Mouse (Mus musculus) right cerebral cortex, postnatal 14 days (tissue): Measurements from ENCODE around the gene Srbd1.

Experiments
- DNase-seq: peaks from one replicate; pipeline ENCODE4 v3.0.0; 2022

Srbd1 gene

GRCm38 (mm10) chr17:86032113-86032714 is 112.8 kb downstream of the Srbd1 start:
- DNase-seq, result no peak

- no peak for DNase-seq
Observed at GRCm38 (mm10) chr17:86030016-86030415, 115.0 kb downstream of the Srbd1 start.

- DNase-seq, result no peak
Observed at GRCm38 (mm10) chr17:86029175-86029574, 115.8 kb downstream of the Srbd1 start.

GRCm38 (mm10) chr17:86027577-86028199 is 117.3 kb downstream of the Srbd1 start:
- DNase-seq, result no peak

- DNase-seq, result no peak
Observed at GRCm38 (mm10) chr17:86024589-86024988, 120.4 kb downstream of the Srbd1 start.

GRCm38 (mm10) chr17:86022366-86022765 is 122.6 kb downstream of the Srbd1 start:
- no peak for DNase-seq

GRCm38 (mm10) chr17:86021815-86022214 is 123.2 kb downstream of the Srbd1 start:
- no peak for DNase-seq

GRCm38 (mm10) chr17:86021231-86021630 is 123.7 kb downstream of the Srbd1 start:
- DNase-seq, result no peak

GRCm38 (mm10) chr17:86019793-86020192 is 125.2 kb downstream of the Srbd1 start:
- DNase-seq, result no peak

- no peak for DNase-seq
Observed at GRCm38 (mm10) chr17:86014246-86014645, 130.7 kb downstream of the Srbd1 start.

GRCm38 (mm10) chr17:86012576-86012975 is 132.4 kb downstream of the Srbd1 start:
- DNase-seq, result no peak

GRCm38 (mm10) chr17:86011849-86012248 is 133.1 kb downstream of the Srbd1 start:
- no peak for DNase-seq

GRCm38 (mm10) chr17:86008401-86008800 is 136.6 kb downstream of the Srbd1 start:
- no peak for DNase-seq

GRCm38 (mm10) chr17:86002113-86002512 is 142.9 kb downstream of the Srbd1 start:
- no peak for DNase-seq

GRCm38 (mm10) chr17:86001667-86002066 is 143.3 kb downstream of the Srbd1 start:
- no peak for DNase-seq

GRCm38 (mm10) chr17:85995727-85996126 is 149.2 kb downstream of the Srbd1 start:
- peak; percentile 70 for DNase-seq

- DNase-seq, result no peak
Observed at GRCm38 (mm10) chr17:85995086-85995485, 149.9 kb downstream of the Srbd1 start.

- no peak for DNase-seq
Observed at GRCm38 (mm10) chr17:85989058-85989769, 155.8 kb downstream of the Srbd1 start.

GRCm38 (mm10) chr17:85987531-85987930 is 157.4 kb downstream of the Srbd1 start:
- DNase-seq, result no peak

GRCm38 (mm10) chr17:85986624-85987023 is 158.4 kb downstream of the Srbd1 start:
- no peak for DNase-seq

- DNase-seq, result no peak
Observed at GRCm38 (mm10) chr17:85986181-85986580, 158.8 kb downstream of the Srbd1 start.

GRCm38 (mm10) chr17:85985131-85985530 is 159.8 kb downstream of the Srbd1 start:
- no peak for DNase-seq

GRCm38 (mm10) chr17:85982271-85982670 is 162.7 kb downstream of the Srbd1 start:
- DNase-seq, result no peak

- DNase-seq, result no peak
Observed at GRCm38 (mm10) chr17:85981869-85982268, 163.1 kb downstream of the Srbd1 start.
